Mouse (Mus musculus): ENCODE measurements around the gene Nup50. TPM values are rescaled to one million over a fixed set of nuclear protein-coding genes. Genes with fewer than 3 reads are reported as not detected.

Nup50 gene
- polyA plus RNA-seq, 1 experiment: 31.0 TPM

DNA sequence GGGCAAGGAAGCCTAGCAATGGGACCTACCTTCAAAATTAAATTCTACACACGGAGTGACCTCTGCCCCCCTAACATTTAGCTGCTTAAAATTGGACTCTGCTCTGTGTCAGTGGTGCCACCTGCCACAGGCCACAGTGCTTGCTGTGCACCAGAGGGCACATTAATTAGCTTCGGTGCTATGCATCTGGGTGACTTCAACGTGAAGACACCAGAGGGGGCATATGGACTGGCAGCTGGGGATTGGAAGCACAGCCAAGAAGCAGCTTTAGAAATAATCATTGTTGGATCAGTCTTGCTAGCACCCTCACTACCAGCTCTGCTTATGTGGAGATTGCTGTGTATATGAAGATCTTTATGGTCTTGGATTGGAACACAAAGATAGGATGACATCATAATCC lies 10.0 kb upstream of the Nup50 start:
- H3ac ChIP-seq (ENCODE audit: control insufficient read depth, insufficient read length): no peak overlapping the region
- H3K79me2 ChIP-seq (ENCODE audit: control insufficient read depth, insufficient read depth): no peaks in the 10 kb centered on the region
- TF ChIP-seq MYOD1 (IDR thresholded peaks at IDR 0.05; ENCODE audit: control insufficient read depth in 1 of 3, insufficient read length in 2 of 3, low read depth in 2 of 3) (no peak), REST (IDR thresholded peaks at IDR 0.05; ENCODE audit: insufficient read depth, insufficient read length) (no peak)
- no peak overlapping the region for H3K4me2 ChIP-seq (ENCODE audit: low read depth)
- H3K36me3 ChIP-seq (ENCODE audit: control insufficient read depth, insufficient read depth): no peaks in the 10 kb centered on the region
- H3K27me3 ChIP-seq (ENCODE audit: control insufficient read depth, insufficient read depth, insufficient read length): no peaks in the 10 kb centered on the region
- no peak overlapping the region for H3K4me3 ChIP-seq

DNA sequence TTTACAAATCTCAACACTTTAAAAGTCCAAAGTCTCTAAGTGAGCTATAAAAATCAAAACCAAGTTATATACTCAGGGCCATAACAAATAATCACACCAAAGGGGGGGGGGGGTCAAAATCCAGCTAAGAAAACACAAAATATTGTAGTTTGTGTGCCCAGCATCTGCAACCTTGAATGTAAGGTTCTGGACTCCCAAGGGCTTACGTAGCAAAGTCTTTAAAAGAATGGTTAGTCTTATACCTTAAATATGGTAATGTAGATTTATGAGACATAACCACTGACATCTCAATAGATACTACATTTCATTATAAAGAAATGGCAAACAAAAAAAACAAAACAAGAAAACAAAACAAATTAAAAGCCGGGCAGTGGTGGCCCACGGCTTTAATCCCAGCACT lies 3.3 kb upstream of the Nup50 start, which contains the start of gene Gm29666:
Gene Gm29666 (minus strand): TSS at position 101 of the 400 bp plus-strand sequence.
- no peak within 1 kb of the TSS for H3K4me2 ChIP-seq (ENCODE audit: low read depth)
- H3K4me3 ChIP-seq: no peak within 1 kb of the TSS
- H3K27me3 ChIP-seq (ENCODE audit: control insufficient read depth, insufficient read depth, insufficient read length): no peaks in the 10 kb centered on the region
- peaks cover 14% of the 10 kb centered on the region for H3K79me2 ChIP-seq (ENCODE audit: control insufficient read depth, insufficient read depth)
- no peak for TF ChIP-seq POLR2AphosphoS2 (IDR thresholded peaks at IDR 0.05; ENCODE audit: insufficient read length, low read depth)
- TF ChIP-seq MYOD1 (IDR thresholded peaks at IDR 0.05; ENCODE audit: control insufficient read depth in 1 of 3, insufficient read length in 2 of 3, low read depth in 2 of 3): no peak
- no peak for TF ChIP-seq USF1 (IDR thresholded peaks at IDR 0.05; ENCODE audit: low read depth)
- TF ChIP-seq MYOG (IDR thresholded peaks at IDR 0.05; ENCODE audit: control insufficient read depth in 1 of 3, insufficient read depth in 1 of 3, insufficient read length in 2 of 3, low read depth in 2 of 3): no peak
- no peak for TF ChIP-seq POLR2A (IDR thresholded peaks at IDR 0.05; ENCODE audit: insufficient read length, low read depth)
- no peak for TF ChIP-seq CEBPB (IDR thresholded peaks at IDR 0.05; ENCODE audit: insufficient read depth, poor library complexity, severe bottlenecking)
- no peak for TF ChIP-seq SRF (IDR thresholded peaks at IDR 0.05; ENCODE audit: control insufficient read depth, insufficient read length, low read depth)
- TF ChIP-seq E2F4 (IDR thresholded peaks at IDR 0.05; ENCODE audit: insufficient read depth): no peak
- TF ChIP-seq REST (IDR thresholded peaks at IDR 0.05; ENCODE audit: insufficient read depth, insufficient read length): no peak
- no peak for TF ChIP-seq MAX (IDR thresholded peaks at IDR 0.05; ENCODE audit: low read depth)
- no peak for TF ChIP-seq TCF12 (IDR thresholded peaks at IDR 0.05; ENCODE audit: insufficient read depth, poor library complexity, severe bottlenecking)
- TF ChIP-seq TCF3 (IDR thresholded peaks at IDR 0.05; ENCODE audit: insufficient read length, low read depth): no peak
- no peaks in the 10 kb centered on the region for H3K36me3 ChIP-seq (ENCODE audit: control insufficient read depth, insufficient read depth)
- no peak within 1 kb of the TSS for H3ac ChIP-seq (ENCODE audit: control insufficient read depth, insufficient read length)

DNA sequence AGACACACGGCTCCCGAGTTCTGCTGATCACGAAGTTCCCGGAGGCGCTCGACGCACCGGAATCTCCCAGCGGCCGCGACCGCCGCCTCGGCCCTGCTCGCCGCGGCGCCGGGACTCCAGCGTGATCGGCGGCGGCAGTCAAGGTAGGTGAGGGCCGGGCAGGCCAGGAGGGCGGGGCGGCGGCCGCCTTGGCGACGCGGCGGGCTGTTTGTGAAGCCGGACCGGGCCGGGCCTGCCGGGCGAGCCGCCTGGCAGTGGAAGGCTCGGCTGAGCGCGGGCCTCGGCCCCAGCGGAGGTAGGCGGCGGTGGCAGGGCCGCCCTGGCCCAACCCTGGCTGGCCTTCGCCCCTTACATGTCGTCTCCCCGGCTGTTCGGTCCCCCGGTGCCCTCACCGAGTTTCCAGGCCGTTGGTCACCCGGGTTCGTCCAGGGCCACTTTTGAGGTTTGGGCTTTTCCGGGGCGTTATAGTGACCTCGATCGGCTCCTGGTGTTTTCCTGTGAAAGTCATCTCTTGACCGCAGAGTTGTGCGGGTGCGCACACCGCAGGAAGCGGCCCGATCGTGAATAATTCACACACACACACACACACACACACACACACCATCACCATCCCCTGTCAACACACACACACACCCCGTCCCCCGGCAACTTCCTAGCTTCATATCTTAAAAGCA lies 434 bp downstream of the Nup50 start:
- H3ac ChIP-seq (ENCODE audit: control insufficient read depth, insufficient read length): peak overlapping the region; percentile 83
- peaks cover 16% of the 10 kb centered on the region for H3K36me3 ChIP-seq (ENCODE audit: control insufficient read depth, insufficient read depth)
- TF ChIP-seq E2F4 (IDR thresholded peaks at IDR 0.05; ENCODE audit: insufficient read depth): no peak
- TF ChIP-seq POLR2AphosphoS2 (IDR thresholded peaks at IDR 0.05; ENCODE audit: insufficient read length, low read depth): peak; percentile 9
- peak in 1 of 3 experiments; percentile 10 for TF ChIP-seq MYOD1 (IDR thresholded peaks at IDR 0.05; ENCODE audit: control insufficient read depth in 1 of 3, insufficient read length in 2 of 3, low read depth in 2 of 3)
- H3K79me2 ChIP-seq (ENCODE audit: control insufficient read depth, insufficient read depth): peaks cover 50% of the 10 kb centered on the region
- H3K4me3 ChIP-seq: peak overlapping the region; percentile 75
- peak overlapping the region; percentile 88 for H3K4me2 ChIP-seq (ENCODE audit: low read depth)
- H3K27me3 ChIP-seq (ENCODE audit: control insufficient read depth, insufficient read depth, insufficient read length): no peaks in the 10 kb centered on the region

DNA sequence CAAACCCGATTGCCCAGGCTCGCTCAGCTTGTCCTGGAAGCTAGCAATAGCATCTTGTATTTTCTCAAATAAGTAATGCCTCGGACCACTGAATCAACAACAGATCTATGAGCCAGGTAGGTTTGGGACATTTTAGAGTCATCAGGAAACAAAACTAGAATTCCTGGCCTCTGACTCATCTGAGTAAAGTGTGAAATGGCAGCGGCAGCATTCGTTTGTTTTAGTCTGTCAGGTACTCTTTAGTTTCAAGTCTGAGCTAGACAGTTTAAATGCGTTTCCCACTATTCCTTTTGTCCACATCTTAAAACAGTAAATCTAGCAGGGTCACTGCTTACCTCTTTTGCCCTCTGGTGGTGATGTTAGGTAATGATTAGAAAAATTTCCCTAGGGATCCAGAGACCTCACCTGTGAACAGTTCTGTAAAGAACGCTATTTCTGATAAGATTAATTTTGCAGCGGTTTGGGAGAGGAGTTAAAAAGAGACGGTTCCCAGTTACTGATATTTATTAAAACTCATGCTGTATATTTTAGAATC lies 1.6 kb downstream of the Nup50 start:
- H3K4me2 ChIP-seq (ENCODE audit: low read depth): peak overlapping the region; percentile 88
- H3K4me3 ChIP-seq: peak overlapping the region; percentile 75
- H3K36me3 ChIP-seq (ENCODE audit: control insufficient read depth, insufficient read depth): peaks cover 28% of the 10 kb centered on the region
- TF ChIP-seq MAX (IDR thresholded peaks at IDR 0.05; ENCODE audit: low read depth) (no peak), MYOG (IDR thresholded peaks at IDR 0.05; ENCODE audit: control insufficient read depth in 1 of 3, insufficient read depth in 1 of 3, insufficient read length in 2 of 3, low read depth in 2 of 3) (no peak), TCF3 (IDR thresholded peaks at IDR 0.05; ENCODE audit: insufficient read length, low read depth) (no peak), MYOD1 (IDR thresholded peaks at IDR 0.05; ENCODE audit: control insufficient read depth in 1 of 3, insufficient read length in 2 of 3, low read depth in 2 of 3) (no peak), REST (IDR thresholded peaks at IDR 0.05; ENCODE audit: insufficient read depth, insufficient read length) (no peak), TCF12 (IDR thresholded peaks at IDR 0.05; ENCODE audit: insufficient read depth, poor library complexity, severe bottlenecking) (no peak), SRF (IDR thresholded peaks at IDR 0.05; ENCODE audit: control insufficient read depth, insufficient read length, low read depth) (no peak), E2F4 (IDR thresholded peaks at IDR 0.05; ENCODE audit: insufficient read depth) (no peak), CEBPB (IDR thresholded peaks at IDR 0.05; ENCODE audit: insufficient read depth, poor library complexity, severe bottlenecking) (no peak), POLR2A (IDR thresholded peaks at IDR 0.05; ENCODE audit: insufficient read length, low read depth) (no peak), POLR2AphosphoS2 (IDR thresholded peaks at IDR 0.05; ENCODE audit: insufficient read length, low read depth) (no peak), USF1 (IDR thresholded peaks at IDR 0.05; ENCODE audit: low read depth) (no peak)
- no peaks in the 10 kb centered on the region for H3K27me3 ChIP-seq (ENCODE audit: control insufficient read depth, insufficient read depth, insufficient read length)
- H3ac ChIP-seq (ENCODE audit: control insufficient read depth, insufficient read length): no peak overlapping the region
- peaks cover 58% of the 10 kb centered on the region for H3K79me2 ChIP-seq (ENCODE audit: control insufficient read depth, insufficient read depth)

DNA sequence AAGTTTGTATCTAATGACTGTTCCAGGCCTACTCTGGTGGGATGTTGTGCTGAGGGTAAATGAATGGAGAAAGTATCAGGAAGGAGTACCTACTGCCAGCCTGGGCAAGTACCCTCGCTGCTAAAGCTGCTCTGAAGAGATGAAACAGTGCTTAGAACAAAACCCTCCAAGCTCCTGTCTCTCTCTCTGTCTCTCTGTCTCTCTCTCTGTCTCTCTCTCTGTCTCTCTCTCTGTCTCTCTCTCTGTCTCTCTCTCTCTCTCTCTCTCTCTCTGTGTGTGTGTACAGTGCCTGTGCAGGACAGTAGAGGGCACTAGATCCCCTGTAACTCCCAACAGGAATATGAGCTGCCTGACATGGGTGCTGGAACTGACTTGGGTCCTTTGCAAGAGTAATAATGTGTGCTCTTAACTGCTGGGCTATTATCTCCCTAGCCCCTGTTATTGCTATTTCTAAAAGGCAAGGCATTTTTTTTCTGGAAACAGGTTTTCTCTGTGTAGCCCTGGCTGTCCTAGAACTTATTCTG lies 2.3 kb downstream of the Nup50 start:
- Histone ChIP-seq H3K27me3 (ENCODE audit: control insufficient read depth, insufficient read depth, insufficient read length) (no peaks in the 10 kb centered on the region), H3K4me2 (ENCODE audit: low read depth) (peak overlapping the region; percentile 88), H3K36me3 (ENCODE audit: control insufficient read depth, insufficient read depth) (peaks cover 35% of the 10 kb centered on the region), H3ac (ENCODE audit: control insufficient read depth, insufficient read length) (no peak overlapping the region), H3K4me3 (peak overlapping the region; percentile 75), H3K79me2 (ENCODE audit: control insufficient read depth, insufficient read depth) (peaks cover 64% of the 10 kb centered on the region)
- TF ChIP-seq POLR2AphosphoS2 (IDR thresholded peaks at IDR 0.05; ENCODE audit: insufficient read length, low read depth) (no peak), MAX (IDR thresholded peaks at IDR 0.05; ENCODE audit: low read depth) (no peak), CEBPB (IDR thresholded peaks at IDR 0.05; ENCODE audit: insufficient read depth, poor library complexity, severe bottlenecking) (no peak), SRF (IDR thresholded peaks at IDR 0.05; ENCODE audit: control insufficient read depth, insufficient read length, low read depth) (no peak), MYOG (IDR thresholded peaks at IDR 0.05; ENCODE audit: control insufficient read depth in 1 of 3, insufficient read depth in 1 of 3, insufficient read length in 2 of 3, low read depth in 2 of 3) (no peak), POLR2A (IDR thresholded peaks at IDR 0.05; ENCODE audit: insufficient read length, low read depth) (no peak), MYOD1 (IDR thresholded peaks at IDR 0.05; ENCODE audit: control insufficient read depth in 1 of 3, insufficient read length in 2 of 3, low read depth in 2 of 3) (no peak), USF1 (IDR thresholded peaks at IDR 0.05; ENCODE audit: low read depth) (no peak), E2F4 (IDR thresholded peaks at IDR 0.05; ENCODE audit: insufficient read depth) (no peak), TCF12 (IDR thresholded peaks at IDR 0.05; ENCODE audit: insufficient read depth, poor library complexity, severe bottlenecking) (no peak), REST (IDR thresholded peaks at IDR 0.05; ENCODE audit: insufficient read depth, insufficient read length) (no peak), TCF3 (IDR thresholded peaks at IDR 0.05; ENCODE audit: insufficient read length, low read depth) (no peak)
